Mouse (Mus musculus) left cerebral cortex, postnatal 36 days (tissue): ENCODE measurements around the gene Dnah9. TPM values are rescaled to one million over a fixed set of nuclear protein-coding genes. Genes with fewer than 3 reads are reported as not detected.
A peak's percentile ranks its signal among the peaks of the same experiment; 100 is the strongest.

Experiments
- DNase-seq, 2 experiments: peaks; one replicate each; pipeline ENCODE4 v3.0.0; 2021 to 2022; ENCODE audit warnings: low spot score in 2 of 2, mixed read lengths in 1 of 2
- intact Hi-C: fragments of 180-260 bp; cut with DNase I; formaldehyde crosslinking; loops from one replicate; pipeline ENCODE4 v1.15.1; 2025
- total RNA-seq, 2 experiments: library from RNA; stranded (reverse); gene quantifications; 2 replicates each; pipeline ENCODE4 v1.2.3; 2021

Dnah9 gene
- total RNA-seq, 2 experiments from 2014 or later = 2.4 to 3.5 TPM

- intact Hi-C loops = no loop called here
- peak; percentile 17 to 25 for DNase-seq
Measured at GRCm38 (mm10) chr11:65930796-65931195, 237.6 kb downstream of the Dnah9 start.

GRCm38 (mm10) chr11:65930359-65930758 lies 238.0 kb downstream of the Dnah9 start:
- no peak for DNase-seq
- intact Hi-C loops = no loop called here

GRCm38 (mm10) chr11:65927962-65928361 lies 240.4 kb downstream of the Dnah9 start:
- intact Hi-C loops = no loop called here
- no peak for DNase-seq

- no peak for DNase-seq
- intact Hi-C loops = no loop called here
Measured at GRCm38 (mm10) chr11:65918480-65919236, 249.7 kb downstream of the Dnah9 start.

- DNase-seq = no peak
- intact Hi-C loops = no loop called here
Measured at GRCm38 (mm10) chr11:65909195-65909594, 259.2 kb downstream of the Dnah9 start.

GRCm38 (mm10) chr11:65905487-65905886 lies 262.9 kb downstream of the Dnah9 start:
- intact Hi-C loops = no loop called here
- peak; percentile 13 to 22 for DNase-seq

GRCm38 (mm10) chr11:65903944-65904343 lies 264.4 kb downstream of the Dnah9 start:
- intact Hi-C loops = no loop called here
- no peak for DNase-seq

- DNase-seq = no peak
- intact Hi-C loops = no loop called here
Measured at GRCm38 (mm10) chr11:65881465-65881864, 286.9 kb downstream of the Dnah9 start.

GRCm38 (mm10) chr11:65877146-65877775 lies 291.1 kb downstream of the Dnah9 start:
- intact Hi-C loops = no loop called here
- no peak for DNase-seq

- intact Hi-C loops = no loop called here
- DNase-seq = no peak
Measured at GRCm38 (mm10) chr11:65861476-65861875, 306.9 kb downstream of the Dnah9 start.

GRCm38 (mm10) chr11:65852066-65852465 lies 316.3 kb downstream of the Dnah9 start:
- DNase-seq = no peak
- intact Hi-C loops = no loop called here

GRCm38 (mm10) chr11:65846446-65846845 lies 321.9 kb downstream of the Dnah9 start:
- no peak for DNase-seq
- intact Hi-C loops = no loop called here

GRCm38 (mm10) chr11:65838999-65839398 lies 329.4 kb downstream of the Dnah9 start:
- peak; percentile 27 to 39 for DNase-seq
- intact Hi-C loops = no loop called here

GRCm38 (mm10) chr11:65824556-65824955 lies 343.8 kb downstream of the Dnah9 start:
- no peak for DNase-seq
- intact Hi-C loops = loop anchor here (5.0 kb wide), 1 partner anchor 1073 kb away; no protein-coding TSS in a partner anchor

- intact Hi-C loops = loop anchor here (5.0 kb wide), 1 partner anchor 1076 kb away; no protein-coding TSS in a partner anchor
- peak; percentile 52 to 60 for DNase-seq
Measured at GRCm38 (mm10) chr11:65820877-65821276, 347.5 kb downstream of the Dnah9 start.

GRCm38 (mm10) chr11:65820280-65820679 lies 348.1 kb downstream of the Dnah9 start:
- no peak for DNase-seq
- intact Hi-C loops = loop anchor here (5.0 kb wide), 1 partner anchor 1077 kb away; no protein-coding TSS in a partner anchor

GRCm38 (mm10) chr11:65818193-65818592 lies 350.2 kb downstream of the Dnah9 start:
- no peak for DNase-seq
- intact Hi-C loops = loop anchor here (10.0 kb wide), 1 partner anchor 1167 kb away; no protein-coding TSS in a partner anchor

GRCm38 (mm10) chr11:65816237-65816636 lies 352.1 kb downstream of the Dnah9 start:
- no peak for DNase-seq
- intact Hi-C loops = loop anchor here (10.0 kb wide), 1 partner anchor 1169 kb away; no protein-coding TSS in a partner anchor

GRCm38 (mm10) chr11:65814381-65814780 lies 354.0 kb downstream of the Dnah9 start:
- intact Hi-C loops = loop anchor here (10.0 kb wide), 1 partner anchor 1170 kb away; no protein-coding TSS in a partner anchor

GRCm38 (mm10) chr11:65812088-65812487 lies 356.3 kb downstream of the Dnah9 start:
- DNase-seq = no peak
- intact Hi-C loops = loop anchor here (10.0 kb wide), 1 partner anchor 1173 kb away; no protein-coding TSS in a partner anchor

More at GRCm38 (mm10) chr11:65814381-65814780, 354.0 kb downstream of the Dnah9 start:
- no peak for DNase-seq

GRCm38 (mm10) chr11:65807601-65808000 lies 360.8 kb downstream of the Dnah9 start:
- intact Hi-C loops = no loop called here
- no peak for DNase-seq
